Mouse (Mus musculus) lung, adult 2 months (tissue): Measurements from ENCODE around the gene Farsa.

ENCODE experiments used
- CTCF ChIP-seq: fragments of 200-500 bp; IDR thresholded peaks from 2 replicates; pipeline ENCODE4 v1.5.1; 2011; ENCODE audit warnings: mild to moderate bottlenecking, low read length, control low read depth; ENCODE audit not compliant: insufficient read depth
- POLR2A ChIP-seq: fragments of 200-500 bp; IDR thresholded peaks from 2 replicates; pipeline ENCODE4 v1.6.1; 2011; ENCODE audit warnings: low read depth, mild to moderate bottlenecking, control low read depth, low read length, borderline replicate concordance; ENCODE audit errors: extremely low read depth

DNA sequence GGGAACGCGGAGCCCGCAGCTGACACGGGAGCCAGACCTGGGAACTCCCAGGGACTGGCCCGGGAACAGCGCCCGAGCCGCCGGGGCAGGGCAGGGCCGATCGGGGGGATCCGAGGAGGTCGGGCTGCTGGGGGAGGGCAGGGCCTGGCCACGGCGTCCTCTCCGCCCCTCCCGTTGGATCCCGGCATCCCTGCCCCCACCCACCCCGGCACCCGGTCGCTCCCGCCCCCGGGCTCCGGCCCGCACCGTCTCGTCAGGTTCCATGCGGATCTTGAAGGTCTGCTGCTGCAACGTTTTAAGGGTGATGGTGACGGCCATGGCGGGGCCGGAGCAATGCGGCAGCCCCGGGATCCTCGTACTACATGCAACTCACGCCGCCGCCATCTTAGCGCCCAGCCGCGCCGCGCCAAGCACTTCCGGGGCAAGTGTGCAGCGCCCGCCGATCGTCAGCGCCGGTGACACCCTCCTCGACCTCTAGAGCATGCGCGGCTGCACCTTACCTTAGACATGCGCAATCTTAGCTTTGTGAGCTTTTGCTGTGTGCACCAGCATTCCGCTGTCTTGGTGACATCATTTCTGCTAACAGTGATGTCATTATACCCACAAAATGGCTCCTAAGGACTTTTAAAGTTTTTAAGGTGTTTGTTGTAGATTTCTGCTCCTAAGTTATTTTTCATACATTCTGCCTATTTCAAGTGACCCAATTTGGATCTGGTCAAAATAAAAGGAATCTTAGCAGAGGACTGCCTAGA lies 16.4 kb upstream of the Farsa start, which contains the start of gene Rad23a:
- no peak for TF ChIP-seq CTCF
- TF ChIP-seq POLR2A, result peak; percentile 82; the same call in 1 of the 2 replicates
